Mouse (Mus musculus) c-Kit-positive CD71-positive TER-119-negative erythroid progenitor cells, embryonic 14.5 days (primary cell): Measurements from ENCODE around the gene Hck.

ENCODE experiments used
- DNase-seq: peaks from one replicate; pipeline ENCODE4 v3.0.0-alpha.2; 2013; ENCODE audit warnings: low read depth

Gene Hck

DNA sequence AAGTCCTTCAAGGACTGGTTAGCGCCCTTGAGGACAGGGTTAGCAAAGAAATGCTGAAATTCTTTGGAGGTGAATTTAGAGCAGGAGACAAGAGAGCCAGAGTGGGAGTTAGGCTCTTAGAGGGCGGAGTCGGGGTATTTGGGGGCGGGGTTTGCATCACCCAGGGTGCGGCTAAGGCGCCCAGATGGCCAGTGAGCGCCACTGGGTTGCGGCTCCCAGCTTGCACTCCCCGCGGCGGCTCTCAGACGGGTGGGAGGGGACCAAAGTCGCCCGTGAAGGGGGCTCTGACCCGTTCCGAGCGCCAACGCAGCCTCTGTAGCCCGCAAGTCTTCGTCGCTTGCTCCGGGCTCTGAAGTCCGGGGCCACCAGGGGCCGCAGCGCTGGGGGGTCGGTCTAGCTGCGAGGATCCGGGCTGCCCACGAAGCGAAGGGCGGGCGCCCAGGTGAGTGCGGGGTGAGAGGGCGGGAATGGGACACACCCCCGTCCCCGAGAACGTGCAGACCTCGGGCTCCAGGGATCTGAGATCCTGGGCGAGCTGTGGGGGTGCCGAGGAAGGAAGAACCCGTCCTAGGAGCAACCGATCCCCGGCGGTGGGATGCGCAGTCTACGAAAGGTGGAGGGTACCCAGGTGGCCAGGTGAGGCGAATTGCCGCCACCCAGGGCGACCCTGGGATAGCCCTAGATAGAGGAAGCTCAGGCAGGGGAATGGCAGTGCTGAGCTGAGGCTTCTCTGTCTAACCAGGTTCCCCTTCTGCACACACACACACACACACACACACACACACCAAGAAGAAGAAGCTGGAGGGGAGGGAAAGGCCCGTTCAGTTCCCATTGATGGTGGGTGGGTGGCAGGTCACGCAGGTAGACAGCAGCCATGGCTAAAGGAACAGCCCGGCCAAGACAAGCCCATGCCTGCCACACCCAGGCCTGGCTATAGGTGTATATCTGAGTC is at the start of gene Hck:
TSS of gene Hck (plus strand) at position 156 of the 952 bp plus-strand sequence.
- DNase-seq = peak; percentile 20

- no peak for DNase-seq
Measured at GRCm38 (mm10) chr2:153060216-153060615, 48.1 kb upstream of the Hck start.

DNA sequence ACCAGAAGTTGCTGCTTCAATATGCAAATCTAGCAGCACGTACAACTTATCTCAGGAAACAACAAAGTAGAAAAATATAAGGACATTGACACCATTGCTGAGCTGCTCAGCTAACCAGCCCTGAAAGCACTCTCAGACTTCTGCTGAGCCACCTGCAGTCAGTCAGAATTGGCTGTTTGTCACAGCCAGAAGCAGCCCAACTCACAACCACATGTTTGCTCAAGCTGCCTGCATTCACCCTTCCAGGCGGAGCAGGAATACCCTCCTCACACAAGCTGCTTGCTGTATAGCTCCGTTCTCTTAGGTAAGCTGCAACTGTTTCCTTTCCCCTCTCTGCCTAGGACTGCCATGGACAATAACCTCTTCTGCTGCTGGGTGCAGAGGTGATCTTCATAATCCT is 44.9 kb upstream of the Hck start:
- no peak for DNase-seq

DNA sequence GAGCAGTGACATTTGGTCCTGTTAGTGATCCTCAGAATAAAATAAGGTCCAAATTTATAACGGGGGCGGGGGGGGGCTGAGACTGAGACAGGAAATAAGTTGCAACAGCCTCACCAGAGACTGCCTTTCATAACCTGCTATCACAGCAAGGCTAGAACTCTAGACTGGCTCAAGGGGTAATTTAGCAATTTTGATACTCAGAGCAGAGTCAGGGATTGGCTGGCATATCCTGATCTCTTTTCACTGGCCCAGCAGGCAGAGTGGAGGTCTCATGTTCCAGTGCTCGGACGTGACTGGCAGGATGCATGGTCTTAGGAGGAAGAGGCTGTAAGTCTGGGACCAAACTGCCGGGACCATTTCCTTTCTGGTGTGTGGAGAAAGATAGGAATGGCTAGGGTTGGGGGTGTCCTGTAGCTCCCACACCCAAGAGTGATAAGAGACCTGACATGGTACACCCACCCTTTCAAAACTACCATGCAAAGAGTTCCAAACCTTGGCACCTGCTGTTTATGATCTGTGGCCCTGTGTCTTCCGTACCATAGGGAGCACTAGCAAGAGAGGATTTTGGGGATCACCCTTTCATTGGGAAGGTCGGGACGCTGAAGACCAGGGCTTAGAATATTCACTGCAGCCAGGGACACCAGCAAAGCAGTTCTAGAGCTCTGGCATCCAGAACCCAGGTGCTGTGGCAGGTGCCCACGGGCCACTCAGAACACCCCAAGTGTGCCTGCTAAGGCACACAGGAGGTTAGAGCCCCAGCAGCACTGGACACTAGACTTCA is 43.9 kb upstream of the Hck start:
- DNase-seq = no peak

DNA sequence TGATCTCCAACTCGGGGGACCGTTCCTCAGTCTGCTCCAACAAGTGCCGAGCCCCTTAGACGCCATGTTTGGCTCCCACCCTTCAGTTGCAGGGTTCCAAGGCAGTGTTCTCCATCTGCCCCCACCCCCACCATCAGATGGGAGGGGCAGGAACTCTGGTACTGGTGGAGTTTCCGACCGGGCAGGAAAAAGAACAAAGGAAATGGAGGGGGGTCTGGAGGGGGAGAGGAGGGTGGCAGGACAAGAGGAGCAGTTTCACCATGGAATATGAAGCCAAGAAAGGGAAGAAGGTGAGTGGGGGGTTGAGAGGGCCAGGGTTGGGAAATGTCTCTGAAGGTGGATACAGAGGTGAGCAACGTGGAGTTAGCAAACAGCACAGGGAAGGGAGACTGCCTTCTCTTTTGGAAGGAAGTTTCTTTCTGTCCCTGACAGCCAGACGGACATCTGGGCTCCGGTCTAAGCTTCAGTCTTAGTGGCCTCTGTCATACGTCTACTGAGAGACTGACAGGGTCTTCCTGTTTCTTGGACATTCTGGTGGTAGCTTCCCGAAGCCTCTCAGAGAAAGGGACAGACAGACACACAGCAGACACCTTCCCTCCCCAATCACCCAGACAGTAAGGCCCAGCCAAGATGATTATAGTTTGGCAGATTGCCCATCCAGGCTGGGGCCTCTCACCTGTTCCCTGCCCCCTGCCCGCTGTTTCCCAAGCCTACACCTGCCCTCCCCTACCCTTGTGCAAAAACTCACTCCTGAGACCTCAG is 42.3 kb upstream of the Hck start, which contains the start of gene Ccm2l:
TSS of gene Ccm2l (plus strand) at position 209 of the 762 bp plus-strand sequence.
- no peak for DNase-seq

DNA sequence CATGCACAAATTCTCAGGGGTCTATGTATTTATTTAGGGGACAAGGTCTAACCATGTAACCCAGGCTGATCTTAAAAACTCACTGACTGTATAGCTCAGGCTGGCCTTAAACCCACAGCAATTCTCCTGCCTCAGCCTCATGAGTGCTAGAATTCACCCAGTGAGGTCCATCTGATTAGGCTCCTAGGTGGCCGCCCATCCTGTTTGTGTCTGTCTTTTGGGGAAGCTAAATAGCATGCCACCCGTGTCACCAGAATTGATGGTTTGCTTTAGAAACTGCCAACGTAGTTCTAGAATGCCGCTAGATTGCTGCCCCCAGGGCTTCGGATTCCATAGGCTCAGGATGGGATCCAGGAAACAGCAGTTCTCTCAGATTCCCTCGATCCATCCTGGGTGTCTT is 41.3 kb upstream of the Hck start:
- DNase-seq = no peak

DNA sequence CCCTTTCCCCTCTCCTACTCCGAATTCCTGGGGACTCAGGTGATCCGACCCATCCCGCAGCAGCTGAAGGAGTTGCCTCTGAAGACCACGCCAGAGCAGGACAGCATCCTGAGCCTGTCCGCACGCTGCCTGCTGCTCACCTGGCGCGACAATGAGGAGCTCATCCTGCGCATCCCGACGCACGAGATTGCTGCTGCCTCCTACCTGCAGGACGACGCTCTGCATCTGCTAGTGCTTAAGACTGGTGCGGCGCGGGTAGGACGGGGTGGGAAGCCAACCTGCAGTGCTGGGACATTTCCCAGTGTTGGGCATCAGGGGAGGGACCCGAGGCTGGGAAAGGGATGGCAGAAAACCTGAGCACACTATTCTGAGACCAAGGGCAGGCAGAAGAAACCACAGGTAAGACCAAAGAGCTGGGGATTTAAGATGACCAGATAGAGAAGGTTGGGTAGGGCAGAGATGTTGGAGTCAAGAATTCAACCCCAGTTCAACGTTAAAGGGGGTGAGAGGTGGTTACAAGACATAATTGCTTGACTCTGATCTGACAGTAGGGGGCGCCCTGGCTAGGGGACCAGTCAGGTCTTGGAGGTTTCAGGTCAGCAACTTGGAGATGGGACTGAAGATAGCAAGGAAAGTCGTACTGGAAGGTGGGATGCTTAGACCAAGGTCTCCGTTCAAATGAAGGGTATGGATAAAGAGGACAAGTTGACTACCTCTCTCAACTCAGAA is 37.3 kb upstream of the Hck start:
- no peak for DNase-seq

DNA sequence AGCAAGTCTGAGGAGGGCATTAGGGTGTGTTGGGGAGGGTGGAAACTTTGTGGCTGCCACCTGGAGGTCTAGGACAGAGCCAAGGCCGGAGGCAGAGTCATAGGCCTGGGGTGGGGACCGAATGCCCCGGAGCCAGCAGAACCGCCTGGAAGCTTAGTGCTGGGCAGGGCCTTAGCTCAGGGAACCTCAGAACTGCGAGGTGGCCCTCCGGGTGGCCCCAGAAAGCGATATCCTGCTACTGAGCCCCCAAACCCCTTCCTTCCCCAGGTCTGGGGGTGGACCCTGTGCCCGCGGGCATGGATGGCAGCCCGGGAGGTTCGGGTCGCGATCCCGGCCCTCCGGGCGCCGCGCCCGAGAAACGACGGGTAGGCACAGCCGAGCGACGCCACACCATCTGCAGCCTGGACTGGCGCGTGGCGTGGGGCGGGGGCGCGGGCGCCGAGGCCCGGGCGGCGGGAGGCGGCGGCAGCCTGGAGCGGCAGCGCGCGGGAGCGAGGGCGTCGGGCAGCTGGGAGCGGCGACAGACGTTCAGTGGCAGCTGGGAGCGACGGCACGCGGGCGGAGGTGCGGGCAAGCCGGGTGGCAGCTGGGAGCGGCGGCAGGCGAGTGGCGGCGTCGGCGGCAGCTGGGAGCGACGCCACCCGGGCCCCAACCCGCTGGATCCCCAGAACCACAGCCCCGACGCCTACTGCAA is 36.6 kb upstream of the Hck start:
- DNase-seq = no peak

DNA sequence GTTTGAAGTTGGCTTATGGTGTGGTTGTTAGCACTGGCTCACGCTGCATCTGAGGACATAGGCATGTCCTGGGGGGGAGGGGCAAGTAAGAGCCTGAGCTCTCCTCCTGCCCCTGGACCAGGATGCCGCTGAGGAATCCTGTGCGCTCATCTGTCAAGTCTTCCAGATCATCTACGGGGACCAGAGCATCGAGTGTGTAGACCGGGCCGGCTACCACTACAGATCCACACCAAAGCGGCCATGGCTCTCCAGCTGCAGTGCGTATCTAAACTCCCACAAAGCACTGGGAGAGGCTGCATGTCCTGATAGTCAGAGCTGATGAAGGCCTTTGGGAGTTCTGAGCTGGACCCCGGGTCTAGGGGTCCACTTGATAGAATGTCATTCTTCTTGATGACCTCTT is 33.6 kb upstream of the Hck start:
- no peak for DNase-seq

DNA sequence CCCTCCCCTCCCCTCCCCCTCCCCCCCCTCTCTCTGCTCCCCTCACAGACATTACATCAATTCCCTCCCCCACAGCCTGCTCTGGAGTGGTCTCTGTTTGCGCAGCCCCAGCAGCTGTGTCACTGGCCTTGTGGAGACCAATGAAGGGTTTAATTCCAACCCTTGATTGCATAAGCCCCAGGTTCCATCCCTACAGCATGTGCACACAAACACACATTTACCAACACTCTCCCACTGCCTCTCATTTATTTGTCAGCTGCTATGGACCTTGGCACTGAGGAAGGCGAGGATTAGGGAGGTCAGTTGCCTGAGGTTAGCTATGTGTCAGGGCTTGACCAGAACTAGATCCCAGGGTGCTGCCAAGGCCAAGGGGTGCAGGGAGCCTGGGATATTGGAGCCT is 32.3 kb upstream of the Hck start:
- DNase-seq = no peak

- DNase-seq = peak; percentile 84
Measured at GRCm38 (mm10) chr2:153080841-153081523, 27.3 kb upstream of the Hck start.

- DNase-seq = no peak
Measured at GRCm38 (mm10) chr2:153081866-153082265, 26.4 kb upstream of the Hck start.

DNA sequence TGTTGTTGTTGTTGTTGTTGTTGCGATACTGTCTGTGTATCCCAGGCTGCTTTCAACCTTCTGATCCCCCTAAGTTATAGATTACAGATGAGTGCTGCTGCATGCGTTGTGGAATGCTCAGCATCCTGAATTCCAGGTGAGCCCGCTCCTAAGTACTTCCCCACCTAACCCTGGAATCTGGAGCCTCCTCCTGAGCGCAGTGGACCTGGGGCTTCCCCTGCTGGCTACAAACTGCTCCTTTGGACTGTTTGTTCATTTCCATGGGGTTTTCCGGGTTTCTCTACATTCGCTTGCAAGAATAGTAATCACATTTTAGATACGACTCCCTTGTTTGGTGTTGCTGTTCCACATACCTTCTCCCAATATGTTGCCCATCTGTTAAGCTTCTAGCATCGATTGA is 25.0 kb upstream of the Hck start:
- DNase-seq = no peak

DNA sequence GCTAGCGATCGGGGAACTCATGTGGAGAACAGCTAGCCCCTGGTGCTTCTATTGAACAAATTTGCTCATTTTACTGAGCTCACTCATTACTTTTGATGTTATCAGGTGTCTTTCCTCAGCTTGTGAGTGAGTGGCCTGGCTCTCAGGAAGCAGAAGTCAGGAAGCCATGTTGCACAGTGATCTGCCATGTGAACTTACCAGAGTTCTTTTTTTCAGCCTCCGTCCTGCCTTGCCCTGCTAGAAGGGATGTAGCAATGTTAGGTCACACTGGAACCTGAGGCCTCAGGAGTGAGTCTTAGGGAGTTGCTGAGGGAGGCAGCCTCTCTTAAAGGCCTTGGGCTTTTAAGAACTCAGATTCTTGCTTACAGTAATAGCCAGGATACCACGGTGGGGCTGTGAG is 24.4 kb upstream of the Hck start:
- no peak for DNase-seq

DNA sequence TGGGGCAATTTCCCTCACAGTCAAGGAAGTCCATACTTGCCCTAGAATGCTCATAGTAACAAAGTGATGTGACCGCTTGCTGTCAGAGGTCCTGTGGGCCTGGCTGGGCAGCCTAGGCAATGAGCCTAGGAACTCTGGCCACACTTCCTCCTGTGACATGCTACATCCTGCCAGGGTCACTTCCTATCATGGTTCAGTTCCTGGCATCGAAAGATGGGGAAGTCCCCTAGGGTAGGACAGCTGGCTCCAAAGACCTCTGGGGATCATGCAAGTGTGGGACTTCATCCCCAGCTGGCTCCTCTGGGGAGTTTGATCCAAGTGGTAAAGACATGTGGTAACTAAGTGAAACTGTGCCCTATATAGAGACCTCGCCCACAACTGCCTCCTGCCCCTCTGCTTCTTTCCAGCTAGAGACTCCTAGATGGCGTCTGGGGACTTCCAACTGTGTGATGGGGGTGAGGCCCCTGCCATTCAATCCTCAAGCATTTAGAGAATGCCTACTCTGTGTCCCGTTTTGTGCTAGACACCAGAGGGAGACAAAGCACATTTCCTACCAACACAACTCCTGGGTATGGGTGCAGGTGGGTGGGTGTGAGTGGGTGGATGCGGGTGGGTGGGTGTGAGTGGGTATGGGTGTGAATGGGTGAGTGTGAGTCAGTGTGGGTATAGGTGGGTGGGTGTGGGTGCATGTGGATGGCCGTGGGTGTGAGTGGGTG is 23.8 kb upstream of the Hck start:
- DNase-seq = no peak

DNA sequence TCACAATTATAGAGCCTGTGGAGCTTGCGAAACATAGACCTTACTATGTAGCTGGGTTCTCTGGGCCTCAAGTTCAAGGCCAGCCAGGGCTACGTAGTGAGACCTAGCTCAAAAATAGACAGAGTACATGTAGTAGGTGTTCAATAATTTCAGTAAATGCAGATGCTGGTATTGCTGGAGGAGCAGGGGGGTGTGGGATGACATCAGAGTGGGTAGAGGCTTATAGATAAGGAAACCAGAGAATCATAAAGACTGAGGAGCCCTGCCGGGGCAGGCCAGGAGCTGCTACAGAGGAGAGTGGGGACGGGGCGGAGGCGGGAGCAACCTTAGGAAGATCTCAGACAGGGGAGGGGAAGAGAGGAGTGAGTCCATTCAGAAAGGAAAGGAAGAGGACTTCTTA is 22.7 kb upstream of the Hck start:
- DNase-seq = no peak

- no peak for DNase-seq
Measured at GRCm38 (mm10) chr2:153086166-153086565, 22.1 kb upstream of the Hck start.

DNA sequence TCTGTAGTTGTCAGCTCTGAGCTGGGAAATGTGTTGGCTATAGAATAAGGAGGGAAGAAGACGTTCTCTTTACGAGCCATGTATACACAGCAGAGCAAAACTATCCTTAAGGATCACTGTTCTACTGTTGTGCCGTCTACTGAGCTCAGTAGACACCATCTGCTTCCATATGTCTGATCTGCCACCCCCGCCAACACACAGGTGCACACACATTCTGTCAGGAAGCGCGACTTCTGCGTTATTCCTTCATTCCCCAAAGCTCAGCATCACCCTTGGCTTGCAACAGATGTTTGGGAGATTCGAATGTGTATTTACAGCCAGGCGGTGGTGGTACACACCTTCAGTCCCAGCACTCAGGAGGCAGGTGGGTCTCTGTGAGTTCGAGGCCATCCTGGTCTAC is 21.2 kb upstream of the Hck start:
- DNase-seq = no peak

- no peak for DNase-seq
Measured at GRCm38 (mm10) chr2:153089316-153089715, 19.0 kb upstream of the Hck start.
